Mouse (Mus musculus) myocyte (in vitro differentiated cells): ENCODE measurements at regions not wholly inside any gene's neighbourhood (a gene's known extent, or its start where the extent isn't known, plus 50 kb on each side); places are given as distances from the start of the nearest gene placed in this dataset.

Experiments
- H3K27me3 ChIP-seq: one replicate; pipeline ENCODE4 v1.6.1; 2011; ENCODE audit not compliant: control insufficient read depth, insufficient read depth, insufficient read length
- H3K36me3 ChIP-seq: one replicate; pipeline ENCODE4 v1.6.1; 2011; ENCODE audit not compliant: control insufficient read depth, insufficient read depth
- H3K4me2 ChIP-seq: one replicate; pipeline ENCODE4 v1.6.1; 2011; ENCODE audit warnings: low read depth, control low read depth
- H3K4me3 ChIP-seq: one replicate; pipeline ENCODE4 v1.5.1; 2011; ENCODE audit warnings: mild to moderate bottlenecking, control low read depth, moderate library complexity
- H3K79me2 ChIP-seq: one replicate; pipeline ENCODE4 v1.6.1; 2011; ENCODE audit not compliant: control insufficient read depth, insufficient read depth
- H3ac ChIP-seq: one replicate; pipeline ENCODE4 v1.6.1; 2011; ENCODE audit not compliant: control insufficient read depth, insufficient read length
- CEBPB ChIP-seq: IDR thresholded peaks from 2 replicates; pipeline ENCODE4 v1.6.1; 2011; ENCODE audit warnings: mild to moderate bottlenecking, moderate library complexity; ENCODE audit not compliant: poor library complexity, insufficient read depth, severe bottlenecking
- E2F4 ChIP-seq: IDR thresholded peaks from one replicate; pipeline ENCODE4 v1.6.1; 2011; ENCODE audit warnings: mild to moderate bottlenecking, control low read depth, moderate library complexity; ENCODE audit not compliant: insufficient read depth
- MAX ChIP-seq: IDR thresholded peaks from one replicate; pipeline ENCODE4 v1.6.1; 2011; ENCODE audit warnings: low read depth, mild to moderate bottlenecking, control low read depth
- MYOD1 ChIP-seq, 3 experiments: IDR thresholded peaks; one replicate each; pipeline ENCODE4 v1.6.1; 2011; ENCODE audit warnings: control low read depth in 2 of 3, low read depth in 2 of 3, mild to moderate bottlenecking in 2 of 3, moderate library complexity in 1 of 3; ENCODE audit not compliant: insufficient read length in 2 of 3, control insufficient read depth in 1 of 3
- MYOG ChIP-seq, 3 experiments: IDR thresholded peaks; one replicate each; pipeline ENCODE4 v1.6.1; 2011; ENCODE audit warnings: control low read depth in 2 of 3, low read depth in 2 of 3, mild to moderate bottlenecking in 2 of 3; ENCODE audit not compliant: insufficient read length in 2 of 3, control insufficient read depth in 1 of 3, insufficient read depth in 1 of 3
- POLR2A ChIP-seq: IDR thresholded peaks from one replicate; pipeline ENCODE4 v1.6.1; 2011; ENCODE audit warnings: low read depth, mild to moderate bottlenecking, control low read depth, moderate library complexity; ENCODE audit not compliant: insufficient read length
- POLR2AphosphoS2 ChIP-seq: IDR thresholded peaks from one replicate; pipeline ENCODE4 v1.6.1; 2011; ENCODE audit warnings: low read depth, control low read depth; ENCODE audit not compliant: insufficient read length
- REST ChIP-seq: IDR thresholded peaks from one replicate; pipeline ENCODE4 v1.6.1; 2011; ENCODE audit warnings: mild to moderate bottlenecking, control low read depth, moderate library complexity; ENCODE audit not compliant: insufficient read depth, insufficient read length
- SRF ChIP-seq: IDR thresholded peaks from one replicate; pipeline ENCODE4 v1.6.1; 2011; ENCODE audit warnings: low read depth; ENCODE audit not compliant: control insufficient read depth, insufficient read length
- TCF12 ChIP-seq: IDR thresholded peaks from one replicate; pipeline ENCODE4 v1.6.1; 2011; ENCODE audit warnings: mild to moderate bottlenecking, control low read depth; ENCODE audit not compliant: poor library complexity, insufficient read depth, severe bottlenecking
- TCF3 ChIP-seq: IDR thresholded peaks from one replicate; pipeline ENCODE4 v1.6.1; 2011; ENCODE audit warnings: low read depth, control low read depth; ENCODE audit not compliant: insufficient read length
- USF1 ChIP-seq: IDR thresholded peaks from one replicate; pipeline ENCODE4 v1.6.1; 2011; ENCODE audit warnings: low read depth, mild to moderate bottlenecking, control low read depth, moderate library complexity

GRCm38 (mm10) chr10:25776697-25777096, 240.6 kb upstream of the Smlr1 start:
- no peaks in the 10 kb centered on the region for H3K36me3 ChIP-seq
- no peak overlapping the region for H3K4me3 ChIP-seq
- no peaks in the 10 kb centered on the region for H3K27me3 ChIP-seq
- H3K79me2 ChIP-seq, result no peaks in the 10 kb centered on the region
- TF ChIP-seq POLR2A, result no peak
- TF ChIP-seq MAX, result no peak
- no peak for TF ChIP-seq REST
- no peak for TF ChIP-seq POLR2AphosphoS2
- no peak overlapping the region for H3K4me2 ChIP-seq
- H3ac ChIP-seq, result no peak overlapping the region

GRCm38 (mm10) chr10:25770051-25770450, 234.0 kb upstream of the Smlr1 start:
- no peaks in the 10 kb centered on the region for H3K79me2 ChIP-seq
- no peak overlapping the region for H3K4me2 ChIP-seq
- H3K36me3 ChIP-seq, result no peaks in the 10 kb centered on the region
- no peak for TF ChIP-seq REST
- no peak for TF ChIP-seq MYOG (IDR thresholded peaks at IDR 0.05; ENCODE audit: control insufficient read depth in 1 of 3, insufficient read depth in 1 of 3, insufficient read length in 2 of 3, low read depth in 2 of 3)
- H3K27me3 ChIP-seq, result no peaks in the 10 kb centered on the region
- no peak overlapping the region for H3ac ChIP-seq
- no peak overlapping the region for H3K4me3 ChIP-seq

- Histone ChIP-seq H3ac (no peak overlapping the region), H3K4me3 (no peak overlapping the region), H3K27me3 (no peaks in the 10 kb centered on the region), H3K4me2 (peak overlapping the region; percentile 42), H3K79me2 (no peaks in the 10 kb centered on the region), H3K36me3 (no peaks in the 10 kb centered on the region)
- TF ChIP-seq REST (no peak), USF1 (no peak), TCF12 (no peak), MAX (no peak), E2F4 (no peak), POLR2AphosphoS2 (no peak), SRF (no peak), CEBPB (no peak), MYOG (IDR thresholded peaks at IDR 0.05; ENCODE audit: control insufficient read depth in 1 of 3, insufficient read depth in 1 of 3, insufficient read length in 2 of 3, low read depth in 2 of 3) (no peak), MYOD1 (IDR thresholded peaks at IDR 0.05; ENCODE audit: control insufficient read depth in 1 of 3, insufficient read length in 2 of 3, low read depth in 2 of 3) (no peak), POLR2A (no peak), TCF3 (no peak)
Measured at GRCm38 (mm10) chr10:25768456-25768855, 232.4 kb upstream of the Smlr1 start.

- no peak for TF ChIP-seq REST
- TF ChIP-seq E2F4, result no peak
- TF ChIP-seq TCF12, result no peak
- peak in 2 of 3 experiments; percentile 39 to 65 for TF ChIP-seq MYOD1 (IDR thresholded peaks at IDR 0.05; ENCODE audit: control insufficient read depth in 1 of 3, insufficient read length in 2 of 3, low read depth in 2 of 3)
- TF ChIP-seq TCF3, result peak; percentile 24
- TF ChIP-seq MYOG (IDR thresholded peaks at IDR 0.05; ENCODE audit: control insufficient read depth in 1 of 3, insufficient read depth in 1 of 3, insufficient read length in 2 of 3, low read depth in 2 of 3), result peak in 1 of 3 experiments; percentile 32
- Histone ChIP-seq H3K36me3 (no peaks in the 10 kb centered on the region), H3K4me2 (no peak overlapping the region)
Measured at GRCm38 (mm10) chr10:25754300-25754699, 218.2 kb upstream of the Smlr1 start.

DNA sequence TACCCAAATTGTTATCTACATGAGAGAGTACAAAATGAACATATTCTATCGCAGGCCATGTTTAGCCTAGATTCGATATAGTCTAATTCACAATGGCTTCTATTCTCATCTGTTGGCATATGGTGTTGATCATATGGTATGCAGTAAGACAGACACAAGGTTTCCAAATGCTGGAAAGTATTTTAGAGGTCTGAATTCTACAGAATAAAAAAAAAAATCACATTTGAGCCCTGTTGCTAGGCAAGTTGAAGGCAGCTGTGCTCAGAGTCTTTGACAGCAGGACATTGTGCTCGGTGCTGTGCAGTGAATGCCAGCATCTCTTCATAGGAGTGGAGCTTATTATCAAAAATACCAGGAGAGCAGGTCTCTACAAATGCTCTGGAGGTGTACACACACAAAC, 206.6 kb upstream of the Smlr1 start:
- no peaks in the 10 kb centered on the region for H3K27me3 ChIP-seq

More at GRCm38 (mm10) chr10:25754300-25754699, 218.2 kb upstream of the Smlr1 start:
- Histone ChIP-seq H3K27me3 (no peaks in the 10 kb centered on the region), H3ac (no peak overlapping the region), H3K4me3 (no peak overlapping the region), H3K79me2 (no peaks in the 10 kb centered on the region)

More for the DNA sequence above, 206.6 kb upstream of the Smlr1 start:
- Histone ChIP-seq H3K4me2 (no peak overlapping the region), H3ac (no peak overlapping the region), H3K79me2 (no peaks in the 10 kb centered on the region), H3K4me3 (no peak overlapping the region), H3K36me3 (no peaks in the 10 kb centered on the region)
- TF ChIP-seq TCF3 (no peak), REST (no peak), USF1 (no peak), MYOD1 (IDR thresholded peaks at IDR 0.05; ENCODE audit: control insufficient read depth in 1 of 3, insufficient read length in 2 of 3, low read depth in 2 of 3) (no peak), POLR2AphosphoS2 (no peak), MAX (no peak), E2F4 (no peak), TCF12 (no peak), SRF (no peak), POLR2A (no peak), CEBPB (no peak), MYOG (IDR thresholded peaks at IDR 0.05; ENCODE audit: control insufficient read depth in 1 of 3, insufficient read depth in 1 of 3, insufficient read length in 2 of 3, low read depth in 2 of 3) (no peak)
